Comparison of ENCODE assay signal across 19 mouse cellular contexts in the genomic region with DNA sequence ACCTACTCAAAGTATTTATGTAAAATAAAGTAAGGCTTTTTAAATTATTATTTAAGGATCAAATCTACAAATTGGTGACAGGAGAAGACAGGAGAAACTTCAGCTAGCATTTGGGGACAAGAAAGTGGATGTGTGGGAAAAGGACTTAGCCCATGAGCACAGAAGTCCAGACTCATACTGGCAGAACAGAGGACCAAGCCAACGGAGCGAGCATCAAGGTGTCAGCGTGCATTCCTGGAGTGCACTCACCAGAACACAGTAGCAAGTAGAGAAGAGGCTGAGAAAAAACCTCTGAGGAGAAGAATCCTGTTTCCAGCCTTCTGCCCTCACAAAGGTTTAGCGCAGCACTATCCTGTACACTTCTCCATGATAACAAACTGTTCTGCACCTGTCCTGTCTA. TPM values are rescaled to one million over a fixed set of nuclear protein-coding genes. Genes with fewer than 3 reads are reported as not detected.
DNase-seq lines count a peak whose midpoint lies in the region; ATAC-seq lines count a peak whose summit lies in the region.
"Had no signal": no experiment of that assay in that cellular context is flagged by ENCODE, and none has a peak within 500 bp of the region (broad histone marks: within the 10 kb centered on the region; RNA-seq: fewer than 3 reads in every experiment).

No protein-coding gene starts in this region.

- H3K9ac ChIP-seq in kidney, embryonic 14.5 days (ENCODE audit: low read depth, low read length), result no peak overlapping the region
- no peak overlapping the region for H3K9ac ChIP-seq in liver, embryonic 16.5 days (ENCODE audit: low read depth, low read length)
- H3K9ac ChIP-seq in hindbrain, embryonic 14.5 days, result no peak overlapping the region
- H3K9ac ChIP-seq: forebrain, postnatal 0 days; hindbrain, embryonic 12.5 days had no signal

- DNase-seq in kidney, adult 11 months, result peak; percentile 68
- DNase-seq in kidney, adult 8-10 months, result peak; percentile 61 to 70
- peak; percentile 60 to 78 for DNase-seq in kidney, postnatal 25 days
- no peak for DNase-seq in hindbrain, embryonic 14.5 days (ENCODE audit: low spot score)
- DNase-seq in right cerebral cortex, postnatal 25 days, result no peak
- DNase-seq in lung, postnatal 10 days, result no peak
- DNase-seq: adrenal gland, postnatal 25 days; cerebellum, adult 9-11 months; forebrain, postnatal 0 days; gastrocnemius, postnatal 25 days; layer of hippocampus, adult 9-11 months had no signal

- H3K27ac ChIP-seq in kidney, embryonic 14.5 days (ENCODE audit: low read depth, low read length), result no peak overlapping the region
- H3K27ac ChIP-seq in liver, embryonic 16.5 days (ENCODE audit: low read length), result peak overlapping the region; percentile 55
- no peak overlapping the region for H3K27ac ChIP-seq in hindbrain, embryonic 14.5 days
- H3K27ac ChIP-seq: embryonic facial prominence, embryonic 10.5 days; forebrain, embryonic 10.5 days; hindbrain, embryonic 12.5 days; left cerebral cortex, adult 2 months; macrophage had no signal

- no peak overlapping the region for H3K4me2 ChIP-seq in kidney, embryonic 14.5 days (replicated peaks; ENCODE audit: low read depth, low read length)
- H3K4me2 ChIP-seq in liver, embryonic 16.5 days (ENCODE audit: low read depth, low read length), result no peak overlapping the region; the same call in 1 of the 2 replicates
- no peak overlapping the region for H3K4me2 ChIP-seq in hindbrain, embryonic 14.5 days (replicated peaks)
- H3K4me2 ChIP-seq: hindbrain, embryonic 12.5 days; midbrain, embryonic 11.5 days had no signal

- H3K36me3 ChIP-seq in kidney, embryonic 14.5 days (ENCODE audit: control insufficient read depth, insufficient read depth, low read length), result no peaks in the 10 kb centered on the region
- H3K36me3 ChIP-seq in liver, embryonic 16.5 days (ENCODE audit: control insufficient read depth, insufficient read depth), result no peaks in the 10 kb centered on the region
- no peaks in the 10 kb centered on the region for H3K36me3 ChIP-seq in hindbrain, embryonic 14.5 days (replicated peaks; ENCODE audit: control insufficient read depth, insufficient read depth)
- H3K36me3 ChIP-seq: embryonic facial prominence, embryonic 10.5 days; forebrain, embryonic 10.5 days; hindbrain, embryonic 12.5 days had no signal

- no peak for ATAC-seq in kidney, embryonic 14.5 days (ENCODE audit: low FRiP score, low TSS enrichment)
- no peak for ATAC-seq in liver, embryonic 16.5 days (ENCODE audit: low read depth)
- ATAC-seq in hindbrain, embryonic 14.5 days (ENCODE audit: low FRiP score), result no peak
- ATAC-seq: forebrain, postnatal 0 days had no signal

- WGBS in kidney, embryonic 14.5 days, result 64% methylated on average over 4 of the region's 4 CpGs
- 83% methylated on average over 4 of the region's 4 CpGs for WGBS in liver, embryonic 16.5 days (ENCODE audit: insufficient replicate concordance)
- WGBS in hindbrain, embryonic 14.5 days, result 91% methylated on average over 4 of the region's 4 CpGs

- no peak overlapping the region for H3K4me3 ChIP-seq in kidney, embryonic 14.5 days (ENCODE audit: low read length)
- H3K4me3 ChIP-seq in liver, embryonic 16.5 days (ENCODE audit: low read depth, low read length), result no peak overlapping the region
- H3K4me3 ChIP-seq in hindbrain, embryonic 14.5 days (replicated peaks; ENCODE audit: low read length), result no peak overlapping the region
- H3K4me3 ChIP-seq: embryonic facial prominence, embryonic 10.5 days; forebrain, embryonic 10.5 days; hindbrain, embryonic 12.5 days; left cerebral cortex, adult 2 months had no signal

- H3K9me3 ChIP-seq in kidney, embryonic 14.5 days (ENCODE audit: control insufficient read depth, low read length), result no peaks in the 10 kb centered on the region
- H3K9me3 ChIP-seq in liver, embryonic 16.5 days (replicated peaks; ENCODE audit: control insufficient read depth, low read length), result no peaks in the 10 kb centered on the region
- no peaks in the 10 kb centered on the region for H3K9me3 ChIP-seq in hindbrain, embryonic 14.5 days (ENCODE audit: control insufficient read depth, low read length)
- H3K9me3 ChIP-seq: embryonic facial prominence, embryonic 10.5 days; forebrain, embryonic 10.5 days; hindbrain, embryonic 12.5 days had no signal

- no peaks in the 10 kb centered on the region for H3K27me3 ChIP-seq in kidney, embryonic 14.5 days (ENCODE audit: control insufficient read depth, insufficient read depth, low read length)
- no peaks in the 10 kb centered on the region for H3K27me3 ChIP-seq in liver, embryonic 16.5 days (ENCODE audit: control insufficient read depth, insufficient read depth, low read depth, low read length)
- no peaks in the 10 kb centered on the region for H3K27me3 ChIP-seq in hindbrain, embryonic 14.5 days (ENCODE audit: control insufficient read depth, insufficient read depth, low read length)
- H3K27me3 ChIP-seq: hindbrain, embryonic 12.5 days had no signal

- H3K4me1 ChIP-seq in kidney, embryonic 14.5 days (ENCODE audit: control insufficient read depth, insufficient read depth, low read length), result peaks cover 15% of the 10 kb centered on the region
- H3K4me1 ChIP-seq in liver, embryonic 16.5 days (ENCODE audit: control insufficient read depth, low read depth, low read length), result peaks cover 8% of the 10 kb centered on the region
- H3K4me1 ChIP-seq in hindbrain, embryonic 14.5 days (replicated peaks; ENCODE audit: control insufficient read depth, insufficient read depth, low read length), result no peaks in the 10 kb centered on the region
- H3K4me1 ChIP-seq: hindbrain, embryonic 12.5 days had no signal

RNA-seq across cellular contexts. Expression of gene Jak1, which starts 48.8 kb away (rescaled TPM):
- polyA plus RNA-seq in kidney, embryonic 14.5 days (2014; fragmentation: Nextera tagmentation; extraction: Ambion mirVana), result 56.0 and 110 TPM in 2 replicates
- polyA plus RNA-seq in liver, embryonic 16.5 days (2015; fragmentation: Nextera tagmentation; extraction: Ambion mirVana), result 48.2 and 48.3 TPM in 2 replicates
- polyA plus RNA-seq in hindbrain, embryonic 14.5 days (2014; fragmentation: Nextera tagmentation; extraction: Ambion mirVana), result 100 and 112 TPM in 2 replicates

Comparison
In these comparisons a context has a peak if more than half of its experiments do, and no peak if none do; other contexts are left out.
1. DNase-seq: peak in kidney, adult 11 months (single experiment), kidney, adult 8-10 months (2 of 2) and kidney, postnatal 25 days (2 of 2); none in hindbrain, embryonic 14.5 days (single experiment), right cerebral cortex, postnatal 25 days (single experiment) and lung, postnatal 10 days (single experiment).